Mouse (Mus musculus) stomach, embryonic 15.5 days (tissue): ENCODE measurements at regions not wholly inside any gene's neighbourhood (a gene's known extent, or its start where the extent isn't known, plus 50 kb on each side); places are given as distances from the start of the nearest gene placed in this dataset.

Experiments used
- ATAC-seq: fragments of 200-750 bp; cut with Nextera tagmentation; 2 replicates; pipeline ENCODE4 v1.8.0; 2017; ENCODE audit warnings: low read depth, moderate number of reproducible peaks, moderate TSS enrichment; ENCODE audit not compliant: insufficient read depth, low FRiP score
- H3K27ac ChIP-seq: fragments of 300-500 bp; sonication (generic); 2 replicates; pipeline ENCODE4 v1.5.1; 2015; ENCODE audit warnings: mild to moderate bottlenecking, inconsistent platforms
- H3K27me3 ChIP-seq: fragments of 300-500 bp; sonication (generic); replicated peaks from 2 replicates; pipeline ENCODE4 v1.6.1; 2015; ENCODE audit warnings: inconsistent platforms
- H3K36me3 ChIP-seq: fragments of 300-500 bp; sonication (generic); 2 replicates; pipeline ENCODE4 v1.6.1; 2015; ENCODE audit warnings: inconsistent platforms
- H3K4me1 ChIP-seq: fragments of 300-500 bp; sonication (generic); 2 replicates; pipeline ENCODE4 v1.6.1; 2015; ENCODE audit warnings: inconsistent platforms
- H3K4me2 ChIP-seq: fragments of 300-500 bp; sonication (generic); 2 replicates; pipeline ENCODE4 v1.6.1; 2015; ENCODE audit warnings: mild to moderate bottlenecking, inconsistent platforms
- H3K4me3 ChIP-seq: fragments of 300-500 bp; sonication (generic); replicated peaks from 2 replicates; pipeline ENCODE4 v1.5.1; 2015; ENCODE audit warnings: inconsistent platforms
- H3K9ac ChIP-seq: fragments of 300-500 bp; sonication (generic); 2 replicates; pipeline ENCODE4 v1.6.1; 2015; ENCODE audit warnings: inconsistent platforms
- H3K9me3 ChIP-seq: fragments of 300-500 bp; sonication (generic); 2 replicates; pipeline ENCODE4 v1.6.1; 2016; ENCODE audit warnings: inconsistent platforms
- WGBS: fragments of 180-500 bp; shearing (Covaris S2); methylation state at CpG from one replicate; pipeline ENCODE4 v1.1.7; 2015; 5-methylcytosine and 5-hydroxymethylcytosine counted together

DNA sequence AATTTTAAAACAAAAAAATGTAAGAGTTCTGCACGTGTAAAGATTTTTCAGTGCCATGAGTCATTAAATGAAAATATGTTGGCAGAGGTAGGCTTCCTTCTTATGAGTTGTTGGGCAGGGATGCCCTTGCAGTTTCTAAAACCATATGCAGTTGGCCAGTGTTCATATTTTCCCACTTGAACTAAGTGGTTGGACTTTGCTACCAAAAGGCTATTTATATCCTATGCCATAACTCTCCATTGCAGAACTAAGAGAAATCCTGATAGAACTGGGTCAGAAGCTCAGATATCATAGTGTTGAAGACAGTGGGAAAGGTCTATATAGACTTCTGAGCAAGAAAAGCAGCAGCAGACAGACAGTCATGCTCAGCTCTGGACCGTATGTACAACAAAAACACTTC lies 690.7 kb upstream of the Frg1 start:
- ATAC-seq, result no peak
- Histone ChIP-seq H3K4me1 (no peaks in the 10 kb centered on the region), H3K27ac (no peak overlapping the region), H3K9ac (no peak overlapping the region), H3K36me3 (no peaks in the 10 kb centered on the region), H3K27me3 (no peaks in the 10 kb centered on the region), H3K4me2 (no peak overlapping the region), H3K4me3 (no peak overlapping the region), H3K9me3 (no peaks in the 10 kb centered on the region)
- WGBS, result 84% methylated on average over 2 of the region's 2 CpGs

- WGBS, result 50% methylated on average over 1 of the region's 1 CpGs
- H3K9me3 ChIP-seq, result no peaks in the 10 kb centered on the region
- H3K36me3 ChIP-seq, result no peaks in the 10 kb centered on the region
- no peak overlapping the region for H3K27ac ChIP-seq
- H3K4me1 ChIP-seq, result no peaks in the 10 kb centered on the region
- no peak overlapping the region for H3K4me3 ChIP-seq
- no peak overlapping the region for H3K9ac ChIP-seq
- H3K4me2 ChIP-seq, result no peak overlapping the region
- H3K27me3 ChIP-seq, result no peaks in the 10 kb centered on the region
- no peak for ATAC-seq
Measured at GRCm38 (mm10) chr8:42069314-42069713, 652.4 kb upstream of the Frg1 start.

DNA sequence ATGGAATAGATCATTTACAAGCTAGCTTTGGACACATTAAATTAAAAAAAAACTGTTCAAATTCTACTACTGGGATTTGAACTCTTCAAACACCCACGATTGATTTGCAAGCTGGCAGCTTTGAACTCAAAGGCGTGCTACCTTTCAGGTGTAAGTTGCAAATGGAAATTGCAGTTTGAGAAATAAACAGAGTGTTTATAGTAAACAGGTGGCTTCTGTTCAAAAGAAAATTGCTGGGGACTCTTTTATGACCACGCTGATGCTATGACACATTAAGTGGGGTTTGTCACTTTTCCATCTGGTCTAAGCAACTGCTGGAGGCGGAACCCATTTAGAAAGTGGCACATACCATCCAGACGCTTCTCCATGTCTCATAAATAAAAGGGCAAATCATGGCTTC lies 626.7 kb upstream of the Frg1 start:
- no peak overlapping the region for H3K9ac ChIP-seq
- H3K9me3 ChIP-seq, result no peaks in the 10 kb centered on the region
- H3K27ac ChIP-seq, result no peak overlapping the region
- 72% methylated on average over 5 of the region's 5 CpGs for WGBS
- no peaks in the 10 kb centered on the region for H3K4me1 ChIP-seq
- no peak for ATAC-seq
- H3K27me3 ChIP-seq, result no peaks in the 10 kb centered on the region
- no peak overlapping the region for H3K4me2 ChIP-seq
- H3K36me3 ChIP-seq, result no peaks in the 10 kb centered on the region
- H3K4me3 ChIP-seq, result no peak overlapping the region

DNA sequence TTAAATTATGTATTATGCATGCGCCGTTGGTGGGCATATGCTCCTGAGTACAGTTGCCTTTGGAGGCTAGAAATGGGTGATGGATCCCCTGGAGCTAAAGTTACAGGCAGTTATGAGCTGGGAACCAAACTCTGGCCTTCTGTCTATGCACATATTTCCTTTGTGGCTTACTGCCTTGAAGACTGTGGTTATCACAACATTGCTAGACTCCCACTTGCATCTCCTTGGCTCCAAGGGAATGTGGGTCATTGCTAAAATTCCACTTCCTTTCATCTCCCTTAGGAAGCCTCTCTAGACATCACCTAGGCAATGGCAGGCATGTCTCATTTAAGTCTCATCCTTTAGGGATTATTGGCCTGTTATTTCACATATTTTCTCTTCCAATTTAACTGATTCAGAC lies 622.4 kb upstream of the Frg1 start:
- Histone ChIP-seq H3K4me1 (no peaks in the 10 kb centered on the region), H3K9me3 (no peaks in the 10 kb centered on the region), H3K36me3 (no peaks in the 10 kb centered on the region), H3K4me2 (no peak overlapping the region), H3K9ac (no peak overlapping the region), H3K4me3 (no peak overlapping the region), H3K27ac (no peak overlapping the region), H3K27me3 (no peaks in the 10 kb centered on the region)
- 92% methylated on average over 2 of the region's 2 CpGs for WGBS
- ATAC-seq, result no peak

DNA sequence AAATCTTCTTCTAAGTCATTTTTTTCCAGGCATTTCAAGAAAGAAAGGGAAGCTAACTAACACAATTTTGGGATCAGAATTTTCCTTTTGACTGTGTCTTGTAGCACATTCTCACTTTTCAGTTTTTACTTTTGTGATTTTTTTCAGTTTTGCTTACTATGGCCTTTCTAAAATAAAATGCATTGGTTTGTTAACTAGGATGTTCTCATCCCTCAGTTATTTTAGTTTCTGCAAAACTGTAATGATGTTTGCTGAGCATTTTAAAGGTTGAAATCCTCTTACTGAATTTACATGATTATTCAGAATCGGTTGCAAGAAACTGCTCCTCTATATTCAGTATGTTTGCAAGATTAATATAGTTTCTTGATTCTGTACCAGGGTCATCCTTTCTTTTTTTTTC lies 610.1 kb upstream of the Frg1 start:
- ATAC-seq, result no peak
- Histone ChIP-seq H3K9me3 (no peaks in the 10 kb centered on the region), H3K9ac (no peak overlapping the region), H3K4me3 (no peak overlapping the region), H3K4me2 (no peak overlapping the region), H3K27me3 (no peaks in the 10 kb centered on the region), H3K4me1 (no peaks in the 10 kb centered on the region), H3K36me3 (no peaks in the 10 kb centered on the region), H3K27ac (no peak overlapping the region)
- WGBS, result 83% methylated on average over 1 of the region's 1 CpGs

- no peak overlapping the region for H3K4me2 ChIP-seq
- H3K9me3 ChIP-seq, result no peaks in the 10 kb centered on the region
- no peak overlapping the region for H3K9ac ChIP-seq
- H3K27ac ChIP-seq, result no peak overlapping the region
- ATAC-seq, result no peak
- H3K4me1 ChIP-seq, result no peaks in the 10 kb centered on the region
- no peak overlapping the region for H3K4me3 ChIP-seq
- 77% methylated on average over 3 of the region's 3 CpGs for WGBS
- H3K36me3 ChIP-seq, result no peaks in the 10 kb centered on the region
- no peaks in the 10 kb centered on the region for H3K27me3 ChIP-seq
Measured at GRCm38 (mm10) chr8:42017786-42018185, 600.9 kb upstream of the Frg1 start.

DNA sequence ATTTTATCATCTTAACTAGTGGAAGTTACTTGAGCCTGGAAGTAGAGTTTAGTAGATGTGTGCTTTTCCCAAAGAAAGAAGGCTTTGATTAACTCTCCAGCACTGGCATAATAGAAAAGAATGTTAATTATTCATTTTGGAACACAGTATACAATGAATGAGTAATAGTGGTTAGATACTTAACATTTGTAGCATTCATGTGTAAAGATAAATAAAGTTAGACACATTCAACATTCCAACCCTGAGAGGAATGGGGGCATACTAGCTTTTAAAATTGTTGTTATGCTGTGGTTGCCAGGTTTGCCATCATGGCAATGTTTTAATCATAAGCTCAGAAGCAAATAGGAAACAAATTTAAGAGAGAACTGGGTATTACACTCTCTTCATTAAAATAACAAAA lies 586.3 kb upstream of the Frg1 start:
- Histone ChIP-seq H3K4me3 (no peak overlapping the region), H3K9me3 (no peaks in the 10 kb centered on the region), H3K27me3 (no peaks in the 10 kb centered on the region), H3K36me3 (no peaks in the 10 kb centered on the region), H3K27ac (no peak overlapping the region), H3K9ac (no peak overlapping the region), H3K4me1 (no peaks in the 10 kb centered on the region), H3K4me2 (no peak overlapping the region)
- ATAC-seq, result no peak

DNA sequence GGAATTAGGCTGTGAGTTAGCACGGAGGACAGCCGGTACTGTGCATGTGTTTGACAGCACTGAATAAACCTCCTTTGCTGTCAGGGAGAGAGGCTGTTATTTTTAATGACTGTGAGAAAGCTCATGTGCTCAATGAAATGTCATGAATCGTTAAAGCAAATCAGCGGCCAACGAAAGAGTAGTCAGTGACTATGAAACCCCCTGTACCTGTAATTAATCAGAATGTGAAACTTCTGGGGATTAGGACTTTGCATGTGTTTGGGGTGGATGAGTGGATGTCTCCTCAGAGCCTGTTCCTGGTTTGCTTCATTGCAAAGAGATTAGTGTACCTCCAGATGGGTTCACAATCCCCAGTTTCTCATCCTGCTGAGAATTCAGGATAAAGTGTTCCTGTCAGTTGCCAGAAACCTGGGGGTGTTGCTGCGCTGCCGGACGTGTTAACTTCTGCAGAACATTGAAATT lies 572.2 kb upstream of the Frg1 start:
- Histone ChIP-seq H3K27ac (no peak overlapping the region), H3K9ac (no peak overlapping the region), H3K36me3 (no peaks in the 10 kb centered on the region), H3K9me3 (no peaks in the 10 kb centered on the region), H3K4me2 (no peak overlapping the region), H3K4me1 (no peaks in the 10 kb centered on the region), H3K4me3 (no peak overlapping the region), H3K27me3 (no peaks in the 10 kb centered on the region)
- ATAC-seq, result no peak
- 55% methylated on average over 8 of the region's 8 CpGs for WGBS

DNA sequence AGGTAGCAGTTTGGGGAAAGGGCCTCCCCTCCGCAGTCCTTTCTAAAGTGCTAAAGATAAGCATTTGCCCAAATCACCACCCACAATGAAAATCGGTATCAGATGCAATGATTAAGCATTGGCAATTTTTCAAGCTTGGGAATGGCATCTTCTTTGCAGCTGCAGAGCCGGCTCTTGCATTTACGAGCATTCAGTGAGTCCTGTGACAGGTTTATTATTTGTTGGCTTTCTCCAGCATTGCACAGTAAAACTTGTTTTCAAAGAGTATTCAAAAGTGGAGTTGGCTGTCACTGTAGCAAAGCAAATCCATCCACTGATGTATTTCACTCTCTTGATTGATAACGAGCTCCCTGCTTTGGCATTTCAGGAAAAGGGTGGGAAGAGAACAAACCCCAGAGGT lies 571.3 kb upstream of the Frg1 start:
- H3K4me3 ChIP-seq, result no peak overlapping the region
- no peaks in the 10 kb centered on the region for H3K4me1 ChIP-seq
- no peak for ATAC-seq
- no peaks in the 10 kb centered on the region for H3K9me3 ChIP-seq
- 50% methylated on average over 5 of the region's 5 CpGs for WGBS
- H3K9ac ChIP-seq, result no peak overlapping the region
- H3K4me2 ChIP-seq, result no peak overlapping the region
- H3K36me3 ChIP-seq, result no peaks in the 10 kb centered on the region
- H3K27me3 ChIP-seq, result no peaks in the 10 kb centered on the region
- no peak overlapping the region for H3K27ac ChIP-seq

DNA sequence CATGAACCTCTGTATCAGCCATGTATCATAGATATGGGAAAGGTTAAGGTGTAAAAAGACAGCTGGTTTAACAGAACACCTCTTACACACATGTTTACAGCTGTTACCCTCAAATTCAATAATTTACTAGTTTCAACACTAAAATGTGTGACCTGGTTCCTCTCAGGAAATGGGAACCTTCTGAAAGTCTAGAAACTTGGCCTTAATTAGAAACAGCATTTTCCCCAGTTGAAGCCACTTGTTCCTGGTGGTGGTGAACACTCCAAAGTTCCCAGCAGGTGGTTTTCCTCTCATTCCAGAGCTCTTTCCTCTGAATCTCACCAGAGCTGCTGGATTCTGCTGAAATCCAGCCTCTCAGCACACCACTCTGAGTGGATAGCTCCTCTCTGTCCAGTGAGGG lies 570.5 kb upstream of the Frg1 start:
- H3K4me1 ChIP-seq, result no peaks in the 10 kb centered on the region
- no peak for ATAC-seq
- no peaks in the 10 kb centered on the region for H3K9me3 ChIP-seq
- no peaks in the 10 kb centered on the region for H3K36me3 ChIP-seq
- H3K4me2 ChIP-seq, result no peak overlapping the region
- no peak overlapping the region for H3K4me3 ChIP-seq
- no peaks in the 10 kb centered on the region for H3K27me3 ChIP-seq
- no peak overlapping the region for H3K27ac ChIP-seq
- no peak overlapping the region for H3K9ac ChIP-seq

GRCm38 (mm10) chr8:41972416-41972815 lies 555.5 kb upstream of the Frg1 start:
- Histone ChIP-seq H3K4me1 (no peaks in the 10 kb centered on the region), H3K9me3 (no peaks in the 10 kb centered on the region), H3K36me3 (no peaks in the 10 kb centered on the region), H3K4me2 (no peak overlapping the region), H3K27ac (no peak overlapping the region), H3K27me3 (no peaks in the 10 kb centered on the region), H3K9ac (no peak overlapping the region), H3K4me3 (no peak overlapping the region)
- 84% methylated on average over 2 of the region's 2 CpGs for whole genome bisulfite sequencing
- ATAC-seq, result no peak

DNA sequence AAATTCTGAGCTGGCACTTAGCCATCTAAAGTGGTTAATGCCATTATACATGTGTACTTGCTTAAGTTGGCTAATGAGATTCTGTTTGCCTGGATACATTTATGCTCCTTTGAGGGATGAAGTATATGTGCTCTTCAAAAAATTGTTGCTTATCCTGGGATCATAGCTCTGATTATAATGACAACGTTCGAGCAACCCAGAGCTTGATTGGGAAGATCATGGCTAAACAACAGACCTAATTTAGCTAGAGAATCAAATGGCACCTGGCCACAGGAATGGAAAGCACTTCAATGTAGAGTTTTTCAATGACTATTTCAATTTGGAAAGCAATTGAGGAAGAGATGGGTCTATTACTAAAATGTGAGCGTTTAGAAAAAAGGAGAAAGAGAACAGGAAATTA lies 553.7 kb upstream of the Frg1 start:
- H3K27me3 ChIP-seq, result no peaks in the 10 kb centered on the region
- no peak for ATAC-seq
- H3K27ac ChIP-seq, result no peak overlapping the region
- no peak overlapping the region for H3K4me2 ChIP-seq
- no peak overlapping the region for H3K9ac ChIP-seq
- WGBS, result 85% methylated on average over 3 of the region's 3 CpGs
- H3K36me3 ChIP-seq, result no peaks in the 10 kb centered on the region
- no peaks in the 10 kb centered on the region for H3K4me1 ChIP-seq
- H3K4me3 ChIP-seq, result no peak overlapping the region
- H3K9me3 ChIP-seq, result no peaks in the 10 kb centered on the region

GRCm38 (mm10) chr8:41969408-41969807 lies 552.5 kb upstream of the Frg1 start:
- Histone ChIP-seq H3K4me2 (no peak overlapping the region), H3K27ac (no peak overlapping the region), H3K9ac (no peak overlapping the region), H3K9me3 (no peaks in the 10 kb centered on the region), H3K36me3 (no peaks in the 10 kb centered on the region), H3K4me1 (no peaks in the 10 kb centered on the region), H3K27me3 (no peaks in the 10 kb centered on the region), H3K4me3 (no peak overlapping the region)
- WGBS, result 70% methylated on average over 3 of the region's 3 CpGs
- no peak for ATAC-seq
